Mouse (Mus musculus) neural tube, embryonic 15.5 days (tissue): ENCODE results near the gene Sdccag8. TPM values are rescaled to one million over a fixed set of nuclear protein-coding genes. Genes with fewer than 3 reads are reported as not detected.

Experiments used
- ATAC-seq: fragments of 200-750 bp; cut with Nextera tagmentation; 2 replicates; pipeline ENCODE4 v1.8.0; 2017; ENCODE audit warnings: mild to moderate bottlenecking, moderate TSS enrichment, moderate library complexity; ENCODE audit not compliant: low FRiP score
- H3K27ac ChIP-seq: fragments of 300-500 bp; sonication (generic); replicated peaks from 2 replicates; pipeline ENCODE4 v1.5.1; 2015; ENCODE audit warnings: mild to moderate bottlenecking, inconsistent platforms
- H3K27me3 ChIP-seq: fragments of 300-500 bp; sonication (generic); replicated peaks from 2 replicates; pipeline ENCODE4 v1.6.1; 2015; ENCODE audit warnings: inconsistent platforms
- H3K36me3 ChIP-seq: fragments of 300-500 bp; sonication (generic); 2 replicates; pipeline ENCODE4 v1.6.1; 2015; ENCODE audit warnings: inconsistent platforms
- H3K4me1 ChIP-seq: fragments of 300-500 bp; sonication (generic); 2 replicates; pipeline ENCODE4 v1.6.1; 2015; ENCODE audit warnings: inconsistent platforms
- H3K4me2 ChIP-seq: fragments of 300-500 bp; sonication (generic); 2 replicates; pipeline ENCODE4 v1.6.1; 2015; ENCODE audit warnings: inconsistent platforms, mild to moderate bottlenecking, moderate library complexity
- H3K4me3 ChIP-seq: fragments of 300-500 bp; sonication (generic); replicated peaks from 2 replicates; pipeline ENCODE4 v1.5.1; 2015; ENCODE audit warnings: mild to moderate bottlenecking, inconsistent platforms
- H3K9ac ChIP-seq: fragments of 300-500 bp; sonication (generic); replicated peaks from 2 replicates; pipeline ENCODE4 v1.6.1; 2015; ENCODE audit warnings: mild to moderate bottlenecking, inconsistent platforms
- H3K9me3 ChIP-seq: fragments of 300-500 bp; sonication (generic); replicated peaks from 2 replicates; pipeline ENCODE4 v1.6.1; 2016; ENCODE audit warnings: inconsistent platforms
- WGBS: fragments of 180-500 bp; shearing (Covaris S2); methylation state at CpG from one replicate; pipeline ENCODE4 v1.1.7; 2015; ENCODE audit warnings: mixed read lengths; 5-methylcytosine and 5-hydroxymethylcytosine counted together
- polyA plus RNA-seq: library from polyadenylated mRNA; unstranded; fragments of >200 nt; fragmentation: Nextera tagmentation; extraction: Ambion mirVana; gene quantifications from 2 replicates; pipeline ENCODE4 v1.2.1, GENCODE M21; 2015

Sdccag8 gene
- polyA plus RNA-seq, 1 experiment from 2014 or later = 20.5 TPM

- no peaks in the 10 kb centered on the region for H3K9me3 ChIP-seq
- WGBS = 87% methylated on average over 4 of the region's 4 CpGs
- H3K4me2 ChIP-seq = no peak overlapping the region
- H3K27ac ChIP-seq = no peak overlapping the region
- no peak for ATAC-seq
- no peak overlapping the region for H3K9ac ChIP-seq
- no peak overlapping the region for H3K4me3 ChIP-seq
- no peaks in the 10 kb centered on the region for H3K27me3 ChIP-seq
- H3K36me3 ChIP-seq = no peaks in the 10 kb centered on the region
- peaks cover 8% of the 10 kb centered on the region for H3K4me1 ChIP-seq
Observed at GRCm38 (mm10) chr1:176816728-176817127, 2.3 kb downstream of the Sdccag8 start.

GRCm38 (mm10) chr1:176818147-176818546 is 3.7 kb downstream of the Sdccag8 start:
- WGBS = 87% methylated on average over 2 of the region's 2 CpGs
- H3K27me3 ChIP-seq = no peaks in the 10 kb centered on the region
- H3K4me2 ChIP-seq = no peak overlapping the region
- no peak for ATAC-seq
- no peak overlapping the region for H3K4me3 ChIP-seq
- no peaks in the 10 kb centered on the region for H3K36me3 ChIP-seq
- H3K27ac ChIP-seq = no peak overlapping the region
- no peaks in the 10 kb centered on the region for H3K9me3 ChIP-seq
- no peak overlapping the region for H3K9ac ChIP-seq
- peaks cover 3% of the 10 kb centered on the region; the same call in 1 of the 2 replicates for H3K4me1 ChIP-seq

DNA sequence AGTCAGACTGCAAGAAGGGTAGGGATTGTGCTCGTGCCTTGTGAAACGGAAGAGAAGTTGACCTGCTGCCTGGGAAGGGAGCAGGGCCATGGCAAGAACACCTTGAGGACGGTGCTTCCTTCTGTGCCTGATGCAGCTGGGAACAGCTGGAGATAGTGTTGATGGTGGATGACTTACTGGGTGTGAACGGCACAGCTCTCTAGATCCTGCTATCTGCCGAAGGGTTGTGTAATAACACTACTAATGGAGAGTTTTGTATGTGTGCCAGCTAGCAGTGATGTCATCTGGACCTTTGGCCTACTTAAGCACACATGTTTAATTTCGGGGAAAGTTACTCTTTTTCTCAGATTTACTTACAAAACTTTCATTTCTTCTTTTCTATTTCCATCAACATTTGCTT is 4.3 kb downstream of the Sdccag8 start:
- H3K9ac ChIP-seq = no peak overlapping the region
- no peaks in the 10 kb centered on the region for H3K36me3 ChIP-seq
- no peaks in the 10 kb centered on the region for H3K9me3 ChIP-seq
- H3K4me3 ChIP-seq = no peak overlapping the region
- no peaks in the 10 kb centered on the region for H3K27me3 ChIP-seq
- peaks cover 3% of the 10 kb centered on the region; the same call in 1 of the 2 replicates for H3K4me1 ChIP-seq
- no peak for ATAC-seq
- 82% methylated on average over 6 of the region's 6 CpGs for WGBS
- H3K4me2 ChIP-seq = no peak overlapping the region
- H3K27ac ChIP-seq = no peak overlapping the region

DNA sequence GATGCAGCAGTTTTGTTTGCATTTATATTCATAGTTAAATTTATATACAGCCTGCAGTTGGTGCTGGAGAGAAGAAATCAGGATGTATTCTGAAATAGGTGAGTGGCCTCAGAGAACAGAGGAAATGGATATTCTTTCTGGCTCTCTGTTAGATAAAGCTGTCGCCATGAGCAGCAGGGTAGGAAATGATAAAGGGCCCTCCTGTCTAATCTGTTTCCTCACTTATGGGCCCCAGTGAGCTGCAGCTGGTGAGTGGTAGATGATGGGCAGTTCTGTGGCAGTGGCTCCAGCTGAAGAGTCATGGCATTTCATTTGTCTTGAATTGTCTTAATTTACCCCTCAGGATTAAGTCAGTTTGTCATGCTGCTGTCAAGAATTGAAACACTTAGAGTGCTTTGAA is 7.5 kb downstream of the Sdccag8 start:
- 29% methylated on average over 1 of the region's 1 CpGs for WGBS
- Histone ChIP-seq H3K4me2 (no peak overlapping the region), H3K27ac (no peak overlapping the region), H3K4me3 (no peak overlapping the region), H3K4me1 (no peaks in the 10 kb centered on the region), H3K36me3 (no peaks in the 10 kb centered on the region), H3K9me3 (no peaks in the 10 kb centered on the region), H3K27me3 (no peaks in the 10 kb centered on the region), H3K9ac (no peak overlapping the region)
- no peak for ATAC-seq

DNA sequence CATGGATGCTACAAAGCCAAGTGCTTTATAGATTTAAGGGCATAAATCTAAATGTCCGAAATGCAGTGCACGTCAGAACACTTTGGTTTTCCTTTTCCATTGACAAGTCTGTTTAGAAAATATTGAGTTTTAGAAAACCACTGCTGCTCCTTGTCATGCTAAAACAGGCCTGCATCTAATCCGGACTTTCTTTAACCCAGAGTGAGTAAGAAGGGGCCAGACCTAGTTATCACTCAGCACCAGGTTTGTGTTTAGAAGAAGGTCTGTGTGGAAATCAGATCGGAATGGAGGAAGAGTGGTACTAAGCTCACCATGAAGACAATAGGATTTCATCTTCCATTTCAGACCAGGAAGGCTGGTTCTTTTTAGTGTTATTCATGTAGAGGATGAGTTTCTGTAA is 8.5 kb downstream of the Sdccag8 start:
- Histone ChIP-seq H3K27ac (no peak overlapping the region), H3K36me3 (no peaks in the 10 kb centered on the region), H3K4me3 (no peak overlapping the region), H3K27me3 (no peaks in the 10 kb centered on the region), H3K4me2 (no peak overlapping the region), H3K9ac (no peak overlapping the region), H3K9me3 (no peaks in the 10 kb centered on the region), H3K4me1 (no peaks in the 10 kb centered on the region)
- no peak for ATAC-seq
- 80% methylated on average over 4 of the region's 4 CpGs for WGBS

- H3K4me2 ChIP-seq = no peak overlapping the region
- no peaks in the 10 kb centered on the region for H3K27me3 ChIP-seq
- H3K4me3 ChIP-seq = no peak overlapping the region
- no peak overlapping the region for H3K27ac ChIP-seq
- no peaks in the 10 kb centered on the region for H3K36me3 ChIP-seq
- no peak overlapping the region for H3K9ac ChIP-seq
- H3K4me1 ChIP-seq = no peaks in the 10 kb centered on the region
- ATAC-seq = no peak
- H3K9me3 ChIP-seq = no peaks in the 10 kb centered on the region
- 89% methylated on average over 8 of the region's 8 CpGs for WGBS
Observed at GRCm38 (mm10) chr1:176823889-176824288, 9.4 kb downstream of the Sdccag8 start.

DNA sequence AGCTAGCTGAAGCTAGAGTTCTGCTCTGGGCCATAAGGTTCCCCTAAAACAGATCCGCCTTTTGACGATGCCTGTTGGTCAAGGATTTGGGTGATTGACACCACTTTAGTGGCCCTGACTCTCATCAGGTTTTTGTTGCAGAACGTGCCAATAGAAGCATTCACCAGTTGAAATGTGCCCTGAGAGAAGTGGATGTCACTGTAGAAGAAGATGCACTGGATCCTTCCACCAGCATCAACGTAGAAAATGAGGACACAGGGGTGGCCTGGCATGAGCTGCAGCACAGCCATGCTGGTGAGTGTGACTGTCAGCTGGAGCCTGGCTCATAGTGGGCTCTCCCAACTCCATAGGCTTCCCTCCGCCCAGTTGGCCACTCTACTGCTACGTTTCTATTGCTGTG is 10.2 kb downstream of the Sdccag8 start:
- no peak overlapping the region for H3K27ac ChIP-seq
- H3K27me3 ChIP-seq = no peaks in the 10 kb centered on the region
- WGBS = 68% methylated on average over 6 of the region's 6 CpGs
- no peak overlapping the region for H3K9ac ChIP-seq
- no peaks in the 10 kb centered on the region for H3K9me3 ChIP-seq
- H3K4me2 ChIP-seq = no peak overlapping the region
- no peaks in the 10 kb centered on the region; the same call in 1 of the 2 replicates for H3K36me3 ChIP-seq
- H3K4me3 ChIP-seq = no peak overlapping the region
- ATAC-seq = no peak
- H3K4me1 ChIP-seq = no peaks in the 10 kb centered on the region

DNA sequence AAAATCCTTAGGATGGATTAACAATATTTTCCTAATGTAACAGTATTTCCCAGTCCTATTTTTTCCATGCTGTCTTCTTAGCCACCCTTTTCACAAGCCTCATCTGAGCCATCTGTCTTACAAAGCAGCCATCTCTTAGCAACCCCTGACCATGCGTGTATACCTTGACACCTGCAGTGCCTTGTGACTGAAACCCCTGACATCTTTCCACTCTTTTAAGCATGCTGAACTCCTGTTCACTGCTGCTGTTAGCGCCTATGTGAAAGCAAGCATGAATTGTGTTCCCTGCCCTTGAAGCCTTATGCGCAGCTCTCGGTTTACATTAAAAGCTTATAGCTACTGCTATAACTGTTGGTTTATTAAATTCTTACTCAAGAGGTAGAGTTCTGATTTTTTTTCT is 10.6 kb downstream of the Sdccag8 start:
- H3K36me3 ChIP-seq = no peaks in the 10 kb centered on the region; the same call in 1 of the 2 replicates
- 79% methylated on average over 4 of the region's 4 CpGs for WGBS
- no peaks in the 10 kb centered on the region for H3K4me1 ChIP-seq
- H3K9ac ChIP-seq = no peak overlapping the region
- H3K4me3 ChIP-seq = no peak overlapping the region
- H3K4me2 ChIP-seq = no peak overlapping the region
- no peaks in the 10 kb centered on the region for H3K27me3 ChIP-seq
- H3K9me3 ChIP-seq = no peaks in the 10 kb centered on the region
- ATAC-seq = no peak
- no peak overlapping the region for H3K27ac ChIP-seq

DNA sequence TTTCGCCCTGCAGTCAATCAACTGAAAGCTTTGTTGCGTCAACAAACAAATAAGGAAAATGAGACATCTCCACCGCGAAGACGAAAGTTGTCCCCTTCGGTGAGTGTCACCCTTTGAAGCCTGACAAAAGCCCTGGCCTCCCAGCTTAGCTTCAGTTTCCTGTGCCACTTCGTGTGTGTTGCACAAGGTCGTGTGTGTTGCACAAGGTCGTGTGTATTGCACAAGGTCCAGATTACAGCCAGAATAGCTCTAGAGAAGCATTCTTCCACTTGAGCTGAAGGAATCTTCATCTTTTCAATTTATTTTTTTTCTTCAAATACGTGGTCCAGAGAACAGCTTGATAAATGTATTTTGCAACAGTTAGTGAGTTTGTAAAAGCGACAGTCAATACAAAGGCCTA is 11.7 kb downstream of the Sdccag8 start:
- WGBS = 86% methylated on average over 11 of the region's 11 CpGs
- Histone ChIP-seq H3K9me3 (no peaks in the 10 kb centered on the region), H3K4me1 (no peaks in the 10 kb centered on the region), H3K36me3 (peaks cover under 1% of the 10 kb centered on the region), H3K27me3 (no peaks in the 10 kb centered on the region), H3K9ac (no peak overlapping the region), H3K27ac (no peak overlapping the region), H3K4me2 (no peak overlapping the region), H3K4me3 (no peak overlapping the region)
- no peak for ATAC-seq

- Histone ChIP-seq H3K9ac (no peak overlapping the region), H3K4me3 (no peak overlapping the region), H3K27me3 (no peaks in the 10 kb centered on the region), H3K4me2 (no peak overlapping the region), H3K27ac (no peak overlapping the region), H3K4me1 (no peaks in the 10 kb centered on the region), H3K36me3 (peaks cover 6% of the 10 kb centered on the region), H3K9me3 (no peaks in the 10 kb centered on the region)
- no peak for ATAC-seq
- WGBS = 90% methylated on average over 4 of the region's 4 CpGs
Observed at GRCm38 (mm10) chr1:176826931-176827330, 12.5 kb downstream of the Sdccag8 start.

- 82% methylated on average over 4 of the region's 4 CpGs for WGBS
- no peak overlapping the region for H3K4me3 ChIP-seq
- H3K27ac ChIP-seq = no peak overlapping the region
- H3K36me3 ChIP-seq = peaks cover 6% of the 10 kb centered on the region
- no peak for ATAC-seq
- no peak overlapping the region for H3K9ac ChIP-seq
- no peaks in the 10 kb centered on the region for H3K27me3 ChIP-seq
- no peaks in the 10 kb centered on the region for H3K9me3 ChIP-seq
- H3K4me1 ChIP-seq = no peaks in the 10 kb centered on the region
- H3K4me2 ChIP-seq = no peak overlapping the region
Observed at GRCm38 (mm10) chr1:176827365-176827764, 12.9 kb downstream of the Sdccag8 start.

DNA sequence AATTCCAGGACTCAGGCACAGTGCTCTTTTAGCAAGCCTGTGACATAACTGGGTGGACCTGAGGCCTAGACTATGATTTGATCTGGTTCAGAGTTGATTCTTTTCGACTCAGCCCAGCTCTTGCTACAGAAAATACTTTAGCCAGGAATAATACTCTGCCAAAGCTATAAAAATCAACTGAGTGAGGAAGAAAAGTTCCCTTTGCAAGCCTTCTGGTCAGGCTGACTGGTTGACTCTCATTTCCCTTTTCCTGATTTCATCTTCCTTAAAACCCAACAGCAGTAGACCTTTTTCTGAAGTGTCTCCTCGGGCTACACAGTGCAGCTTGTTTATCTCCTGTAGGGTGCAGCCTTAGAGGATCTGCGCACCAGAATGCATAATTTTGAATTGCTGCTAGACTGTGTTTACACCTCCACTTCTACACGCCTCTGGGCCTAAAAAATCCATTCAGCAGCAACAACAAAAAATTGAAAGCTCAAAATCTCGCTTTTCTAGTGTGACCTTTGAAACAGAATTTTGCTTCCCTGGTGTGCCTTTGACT is 13.6 kb downstream of the Sdccag8 start:
- ATAC-seq = no peak
- WGBS = 80% methylated on average over 5 of the region's 5 CpGs
- no peaks in the 10 kb centered on the region for H3K9me3 ChIP-seq

DNA sequence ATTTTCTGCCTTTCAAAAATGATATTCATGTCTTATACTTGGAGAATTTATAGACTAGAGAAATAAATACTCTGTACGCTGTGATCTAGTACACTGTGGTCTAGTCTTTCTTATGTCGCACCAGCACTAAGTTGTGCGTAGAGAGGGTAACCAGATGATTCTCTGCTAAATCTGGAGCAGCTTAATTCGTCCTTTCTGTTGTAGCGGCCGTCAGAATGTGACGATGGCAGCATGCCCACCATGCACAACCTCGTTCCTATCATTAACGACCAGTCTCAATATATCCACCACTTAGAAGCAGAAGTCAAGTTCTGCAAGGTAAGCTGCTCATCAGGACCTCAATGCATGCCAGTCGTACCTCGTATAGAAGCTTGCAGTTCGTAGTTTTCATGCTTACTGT is 14.2 kb downstream of the Sdccag8 start:
- H3K4me3 ChIP-seq = no peak overlapping the region
- H3K4me1 ChIP-seq = no peaks in the 10 kb centered on the region
- ATAC-seq = no peak
- WGBS = 94% methylated on average over 12 of the region's 12 CpGs
- no peak overlapping the region for H3K9ac ChIP-seq
- H3K27ac ChIP-seq = no peak overlapping the region
- no peak overlapping the region for H3K4me2 ChIP-seq
- H3K9me3 ChIP-seq = no peaks in the 10 kb centered on the region
- H3K27me3 ChIP-seq = no peaks in the 10 kb centered on the region
- peaks cover 6% of the 10 kb centered on the region for H3K36me3 ChIP-seq

More for the DNA sequence above, 13.6 kb downstream of the Sdccag8 start:
- Histone ChIP-seq H3K4me3 (no peak overlapping the region), H3K4me2 (no peak overlapping the region), H3K27me3 (no peaks in the 10 kb centered on the region), H3K9ac (no peak overlapping the region), H3K4me1 (no peaks in the 10 kb centered on the region), H3K27ac (no peak overlapping the region), H3K36me3 (peaks cover 6% of the 10 kb centered on the region)
